Mouse (Mus musculus) midbrain, embryonic 12.5 days (tissue): ENCODE measurements around the gene Ccnd2. TPM values are rescaled to one million over a fixed set of nuclear protein-coding genes. Genes with fewer than 3 reads are reported as not detected.

Experiments used
- ATAC-seq: fragments of 200-750 bp; cut with Nextera tagmentation; 2 replicates; pipeline ENCODE4 v1.8.0; 2017; ENCODE audit warnings: low read depth, moderate TSS enrichment, moderate library complexity; ENCODE audit not compliant: low FRiP score
- H3K27ac ChIP-seq: fragments of 300-500 bp; sonication (generic); replicated peaks from 2 replicates; pipeline ENCODE4 v1.5.1; 2016; ENCODE audit warnings: mild to moderate bottlenecking
- H3K27me3 ChIP-seq: fragments of 300-500 bp; sonication (generic); 2 replicates; pipeline ENCODE4 v1.6.1; 2016; ENCODE audit warnings: mild to moderate bottlenecking
- H3K36me3 ChIP-seq: fragments of 300-500 bp; sonication (generic); 2 replicates; pipeline ENCODE4 v1.6.1; 2016
- H3K4me1 ChIP-seq: fragments of 300-500 bp; sonication (generic); 2 replicates; pipeline ENCODE4 v1.6.1; 2016
- H3K4me2 ChIP-seq: fragments of 300-500 bp; sonication (generic); replicated peaks from 2 replicates; pipeline ENCODE4 v1.6.1; 2016; ENCODE audit warnings: mild to moderate bottlenecking, moderate library complexity
- H3K4me3 ChIP-seq: fragments of 300-500 bp; sonication (generic); 2 replicates; pipeline ENCODE4 v1.5.1; 2016; ENCODE audit warnings: mild to moderate bottlenecking
- H3K9ac ChIP-seq: fragments of 300-500 bp; sonication (generic); replicated peaks from 2 replicates; pipeline ENCODE4 v1.6.1; 2016; ENCODE audit warnings: mild to moderate bottlenecking, moderate library complexity
- H3K9me3 ChIP-seq: fragments of 300-500 bp; sonication (generic); 2 replicates; pipeline ENCODE4 v1.6.1; 2016; ENCODE audit warnings: mild to moderate bottlenecking
- WGBS: fragments of 180-500 bp; shearing (Covaris S2); methylation state at CpG from one replicate; pipeline ENCODE4 v1.1.7; 2016; 5-methylcytosine and 5-hydroxymethylcytosine counted together
- polyA plus RNA-seq: library from polyadenylated mRNA; unstranded; fragments of >200 nt; fragmentation: Nextera tagmentation; extraction: Ambion mirVana; gene quantifications from 2 replicates; pipeline ENCODE4 v1.2.1, GENCODE M21; 2016

Gene Ccnd2
- polyA plus RNA-seq, 1 experiment from 2014 or later = 1,089 TPM

- H3K9ac ChIP-seq = peak overlapping the region; percentile 55
- ATAC-seq = no peak
- H3K27ac ChIP-seq = 0 out of 2 replicates have a peak overlapping the region, but pooled peaks have one; percentile 10
- 0% methylated on average over 33 of the region's 34 CpGs for WGBS
- H3K4me2 ChIP-seq = peak overlapping the region; percentile 92
- H3K4me3 ChIP-seq = peak overlapping the region; percentile 75
- H3K36me3 ChIP-seq = no peaks in the 10 kb centered on the region
- peaks cover 55% of the 10 kb centered on the region for H3K27me3 ChIP-seq
- H3K4me1 ChIP-seq = peaks cover 47% of the 10 kb centered on the region
- no peaks in the 10 kb centered on the region for H3K9me3 ChIP-seq
Measured at GRCm38 (mm10) chr6:127154708-127155268, 2.8 kb upstream of the Ccnd2 start.

- Histone ChIP-seq H3K4me2 (peak overlapping the region; percentile 92), H3K9me3 (no peaks in the 10 kb centered on the region), H3K9ac (no peak overlapping the region; the same call in 1 of the 2 replicates), H3K27ac (0 out of 2 replicates have a peak overlapping the region, but pooled peaks have one; percentile 10), H3K4me1 (peaks cover 47% of the 10 kb centered on the region), H3K4me3 (peak overlapping the region; percentile 75), H3K27me3 (peaks cover 58% of the 10 kb centered on the region), H3K36me3 (no peaks in the 10 kb centered on the region)
- ATAC-seq = no peak
- 1% methylated on average over 30 of the region's 30 CpGs for WGBS
Measured at GRCm38 (mm10) chr6:127153972-127154707, 2.1 kb upstream of the Ccnd2 start.

DNA sequence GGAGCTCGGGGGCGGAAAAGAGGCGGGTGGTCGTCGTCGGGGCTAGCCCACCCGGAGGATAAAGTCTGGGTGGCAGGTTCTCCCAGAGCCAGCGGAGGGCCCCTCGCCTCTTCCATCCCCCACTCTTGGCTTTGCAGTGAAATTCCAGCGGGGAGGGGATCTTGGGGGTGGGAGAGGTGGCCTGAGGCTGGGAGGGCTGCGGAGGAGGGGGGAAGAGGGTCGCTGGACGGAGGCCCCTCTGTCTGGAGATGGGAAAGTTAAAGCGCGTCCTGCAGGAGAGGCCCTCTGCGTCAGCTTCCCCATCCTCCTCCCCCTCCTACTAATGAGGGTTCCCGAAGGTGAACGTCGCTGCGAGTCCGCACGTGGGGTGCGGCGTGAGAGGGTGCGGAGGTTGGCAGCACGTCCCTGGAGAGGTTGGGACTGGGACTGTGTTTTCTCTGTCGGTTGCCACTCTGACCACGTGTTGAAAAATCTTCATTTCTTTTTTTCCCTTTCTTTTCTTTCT lies 1.4 kb upstream of the Ccnd2 start:
- peak overlapping the region; percentile 92 for H3K4me2 ChIP-seq
- H3K4me3 ChIP-seq = peak overlapping the region; percentile 75
- WGBS = under 1% methylated on average over 28 of the region's 28 CpGs
- H3K27ac ChIP-seq = peak overlapping the region; percentile 78
- H3K9me3 ChIP-seq = no peaks in the 10 kb centered on the region
- ATAC-seq = peak; percentile 13; the same call in 1 of the 2 replicates
- no peaks in the 10 kb centered on the region for H3K36me3 ChIP-seq
- H3K4me1 ChIP-seq = peaks cover 53% of the 10 kb centered on the region
- peaks cover 58% of the 10 kb centered on the region for H3K27me3 ChIP-seq
- peak overlapping the region; percentile 24 for H3K9ac ChIP-seq

DNA sequence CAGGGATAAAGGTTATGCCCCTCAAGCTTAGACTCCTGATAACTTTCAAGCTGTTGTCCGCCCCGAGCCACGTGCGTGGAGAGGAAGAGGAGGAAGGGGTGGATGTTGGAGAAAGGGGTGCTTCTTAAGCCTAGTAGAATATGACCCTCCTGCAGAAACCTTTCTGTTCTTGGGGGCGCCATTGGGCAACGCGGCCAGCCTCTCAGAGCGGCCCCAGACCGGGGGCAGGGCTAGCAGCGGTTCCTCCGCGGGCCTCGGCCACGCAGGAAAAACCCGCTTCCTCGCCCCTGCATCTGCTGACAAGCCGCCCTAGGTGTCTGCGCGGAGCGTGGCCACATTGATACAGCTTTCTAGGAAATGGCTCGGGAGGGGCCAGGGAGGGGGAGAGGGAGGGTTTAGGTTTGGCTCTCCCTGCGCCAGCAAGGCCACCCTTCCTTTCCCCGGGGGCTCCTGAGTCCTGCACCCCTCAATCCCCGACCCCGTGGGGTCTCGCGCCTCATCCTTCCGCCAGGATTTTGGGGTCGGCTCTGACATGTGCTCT lies 358 bp downstream of the Ccnd2 start:
- peaks cover 48% of the 10 kb centered on the region for H3K27me3 ChIP-seq
- peak overlapping the region; percentile 92 for H3K4me2 ChIP-seq
- peaks cover 62% of the 10 kb centered on the region for H3K4me1 ChIP-seq
- peak overlapping the region; percentile 78 for H3K27ac ChIP-seq
- peak; percentile 3; the same call in 1 of the 2 replicates for ATAC-seq
- peak overlapping the region; percentile 75 for H3K4me3 ChIP-seq
- under 1% methylated on average over 29 of the region's 29 CpGs for WGBS
- H3K36me3 ChIP-seq = no peaks in the 10 kb centered on the region
- H3K9me3 ChIP-seq = no peaks in the 10 kb centered on the region
- H3K9ac ChIP-seq = peak overlapping the region; percentile 45

DNA sequence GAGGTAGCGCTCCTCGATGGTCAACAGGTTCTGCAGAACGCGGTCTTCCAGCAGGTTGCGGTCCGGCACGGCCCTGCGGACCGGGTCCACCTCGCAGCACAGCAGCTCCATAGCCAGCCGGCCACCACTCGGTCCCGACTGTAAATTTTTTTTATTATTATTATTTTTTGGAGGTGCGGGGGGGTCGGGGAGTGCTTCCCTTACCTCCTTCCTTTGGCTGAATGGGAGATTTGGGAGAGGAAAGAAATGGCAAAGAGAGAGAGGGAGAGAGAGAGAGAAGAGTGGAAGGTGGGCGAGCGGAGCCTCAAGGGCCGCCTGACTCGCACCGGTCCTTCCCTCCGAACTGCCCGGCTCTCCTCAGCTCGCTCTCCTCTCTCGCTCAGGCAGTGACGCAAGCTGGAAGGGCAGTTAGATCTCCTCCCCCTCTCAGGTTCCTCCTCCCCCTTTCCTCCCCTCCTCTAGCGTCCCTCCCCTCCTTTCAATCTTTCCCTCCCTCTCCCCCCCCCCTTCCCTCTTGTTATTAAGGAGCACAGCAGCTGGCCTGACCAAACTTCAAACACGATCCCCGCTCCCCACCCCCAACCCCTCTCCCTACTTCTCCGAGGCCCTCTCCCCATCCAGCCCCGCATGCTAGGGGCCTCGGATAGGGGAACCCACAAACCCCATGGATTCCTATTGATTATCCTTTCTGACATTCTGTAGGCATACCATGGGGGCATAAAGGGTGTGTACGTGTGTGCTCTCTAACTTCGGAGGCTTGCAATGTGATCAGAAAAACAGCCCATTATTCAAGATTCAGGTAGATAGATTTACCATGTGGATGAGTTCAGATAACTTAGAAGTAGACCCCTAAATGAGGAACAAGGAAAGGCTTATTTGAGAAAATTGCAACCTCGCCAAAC lies 1.1 kb downstream of the Ccnd2 start:
- peak overlapping the region; percentile 78 for H3K27ac ChIP-seq
- peak overlapping the region; percentile 92 for H3K4me2 ChIP-seq
- no peaks in the 10 kb centered on the region for H3K9me3 ChIP-seq
- H3K4me1 ChIP-seq = peaks cover 67% of the 10 kb centered on the region
- ATAC-seq = peak; percentile 66
- peaks cover 1% of the 10 kb centered on the region; the same call in 1 of the 2 replicates for H3K36me3 ChIP-seq
- under 1% methylated on average over 33 of the region's 34 CpGs for WGBS
- peaks cover 47% of the 10 kb centered on the region for H3K27me3 ChIP-seq
- peak overlapping the region; percentile 75 for H3K4me3 ChIP-seq
- H3K9ac ChIP-seq = peak overlapping the region; percentile 89

DNA sequence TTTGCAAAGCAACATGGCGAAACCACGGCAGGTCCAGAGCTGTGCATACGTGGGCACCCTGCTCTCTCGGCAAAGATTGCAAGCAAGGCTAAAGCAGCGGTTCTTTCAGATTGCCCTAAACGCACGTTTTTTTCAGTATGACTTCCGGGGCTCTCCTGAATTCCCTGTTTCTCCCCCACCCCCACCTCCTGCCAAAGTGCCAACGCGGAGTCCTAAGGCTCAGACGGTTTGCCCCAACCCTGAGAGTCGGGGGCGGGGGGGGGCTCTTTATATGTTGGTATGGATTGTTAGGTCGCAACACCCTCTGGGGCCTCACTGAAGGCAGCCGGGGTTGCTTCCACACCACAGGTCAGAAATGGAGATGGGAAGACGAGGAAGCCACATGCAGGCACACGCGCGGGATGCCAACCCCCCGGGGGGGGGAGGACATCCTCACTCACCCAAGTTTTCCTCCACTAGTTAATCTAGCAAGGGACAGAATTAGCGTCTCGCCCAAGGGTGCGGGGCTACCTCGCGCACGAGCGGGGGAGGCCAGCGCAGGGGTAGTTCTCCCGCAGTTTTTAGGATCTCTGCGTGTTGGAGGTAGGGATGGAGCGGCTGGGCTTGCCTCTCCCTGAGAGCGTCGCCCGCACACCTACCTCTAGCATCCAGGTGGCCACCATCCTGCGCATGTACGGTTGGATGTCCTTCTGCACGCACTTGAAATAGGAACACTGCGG lies 1.9 kb downstream of the Ccnd2 start:
- Histone ChIP-seq H3K27me3 (peaks cover 39% of the 10 kb centered on the region), H3K27ac (peak overlapping the region; percentile 78), H3K9me3 (no peaks in the 10 kb centered on the region), H3K4me2 (peak overlapping the region; percentile 92), H3K36me3 (peaks cover 10% of the 10 kb centered on the region; the same call in 1 of the 2 replicates), H3K9ac (peak overlapping the region; percentile 89), H3K4me1 (peaks cover 68% of the 10 kb centered on the region), H3K4me3 (peak overlapping the region; percentile 75)
- no peak for ATAC-seq
- WGBS = under 1% methylated on average over 38 of the region's 38 CpGs

DNA sequence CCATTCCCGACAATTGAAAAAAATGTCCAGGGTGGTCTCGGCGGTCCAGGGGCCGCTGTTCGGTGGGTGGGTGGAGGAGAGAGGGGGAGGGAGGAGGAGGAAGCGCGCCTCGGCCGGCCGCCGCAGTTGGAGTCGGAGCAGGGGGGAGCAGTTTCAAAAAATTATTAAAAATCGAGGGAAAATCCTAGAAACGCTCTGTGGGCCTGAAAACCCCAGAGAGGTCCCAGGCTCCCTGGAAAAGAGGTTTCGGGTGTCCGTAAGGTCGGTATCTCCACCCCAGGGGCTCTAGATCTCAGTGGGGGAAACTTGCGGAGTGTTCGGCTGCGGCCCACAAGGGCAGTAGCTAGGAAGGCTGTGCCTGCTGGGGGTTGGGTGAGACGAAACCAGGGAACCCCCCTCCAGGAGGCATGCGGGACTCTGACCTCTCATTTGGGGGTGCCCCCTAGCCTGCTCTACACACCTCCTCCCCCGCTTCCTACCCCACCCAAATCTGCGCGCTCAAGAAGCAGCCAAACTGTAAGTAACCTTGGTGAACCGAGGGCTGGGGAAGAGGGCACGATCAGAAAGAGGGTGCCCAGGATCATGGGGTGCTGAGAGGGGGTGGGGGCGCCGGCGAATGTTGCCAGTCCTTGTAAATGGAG lies 2.6 kb downstream of the Ccnd2 start:
- ATAC-seq = no peak
- Histone ChIP-seq H3K27me3 (peaks cover 32% of the 10 kb centered on the region), H3K4me1 (peaks cover 67% of the 10 kb centered on the region)

GRCm38 (mm10) chr6:127148526-127149302 lies 3.3 kb downstream of the Ccnd2 start:
- Histone ChIP-seq H3K27me3 (peaks cover 25% of the 10 kb centered on the region), H3K4me2 (peak overlapping the region; percentile 92), H3K9ac (peak overlapping the region; percentile 89), H3K4me1 (peaks cover 66% of the 10 kb centered on the region), H3K4me3 (peak overlapping the region; percentile 75), H3K36me3 (peaks cover 21% of the 10 kb centered on the region), H3K27ac (peak overlapping the region; percentile 78), H3K9me3 (no peaks in the 10 kb centered on the region)
- 2% methylated on average over 20 of the region's 20 CpGs for WGBS
- ATAC-seq = no peak

More for the DNA sequence above, 2.6 kb downstream of the Ccnd2 start:
- peak overlapping the region; percentile 75 for H3K4me3 ChIP-seq
- WGBS = under 1% methylated on average over 30 of the region's 30 CpGs
- peak overlapping the region; percentile 78 for H3K27ac ChIP-seq
- H3K36me3 ChIP-seq = peaks cover 15% of the 10 kb centered on the region
- H3K9me3 ChIP-seq = no peaks in the 10 kb centered on the region
- peak overlapping the region; percentile 89 for H3K9ac ChIP-seq
- H3K4me2 ChIP-seq = peak overlapping the region; percentile 92

DNA sequence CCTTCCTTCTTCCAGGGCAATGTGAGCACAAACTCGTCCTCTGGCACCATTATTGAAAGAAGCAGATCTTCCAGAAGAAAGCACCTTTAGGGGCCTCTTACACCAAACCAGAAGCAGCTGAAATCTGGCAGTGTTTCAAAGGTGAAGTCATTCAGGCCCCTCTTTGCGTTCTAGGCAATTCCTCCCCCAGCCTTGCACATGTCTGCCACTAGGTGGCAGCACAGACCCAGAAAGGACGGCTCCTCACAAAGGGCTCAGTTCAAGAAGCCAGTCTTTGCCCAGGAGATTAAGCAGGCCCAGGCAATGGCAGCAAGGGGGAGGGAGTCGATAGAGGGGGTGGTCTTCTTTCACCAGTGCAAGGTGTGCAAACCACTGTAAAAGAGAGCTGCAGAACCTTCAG lies 4.3 kb downstream of the Ccnd2 start:
- H3K27me3 ChIP-seq = peaks cover 15% of the 10 kb centered on the region; the same call in 1 of the 2 replicates
- peaks cover 63% of the 10 kb centered on the region for H3K4me1 ChIP-seq
- no peaks in the 10 kb centered on the region for H3K9me3 ChIP-seq
- WGBS = 2% methylated on average over 4 of the region's 4 CpGs
- H3K4me3 ChIP-seq = peak overlapping the region; percentile 75
- H3K36me3 ChIP-seq = peaks cover 24% of the 10 kb centered on the region
- no peak overlapping the region for H3K27ac ChIP-seq
- H3K9ac ChIP-seq = no peak overlapping the region
- ATAC-seq = peak; percentile 17; the same call in 1 of the 2 replicates
- H3K4me2 ChIP-seq = peak overlapping the region; percentile 92
